Mouse (Mus musculus) hindbrain, embryonic 14.5 days (tissue): ENCODE results near the gene Wdr24. TPM values are rescaled to one million over a fixed set of nuclear protein-coding genes. Genes with fewer than 3 reads are reported as not detected.

Experiments
- ATAC-seq: fragments of 200-750 bp; cut with Nextera tagmentation; 2 replicates; pipeline ENCODE4 v1.8.0; 2017; ENCODE audit warnings: moderate number of reproducible peaks, mild to moderate bottlenecking, moderate TSS enrichment, moderate library complexity; ENCODE audit not compliant: low FRiP score
- DNase-seq: peaks from one replicate; pipeline ENCODE4 v3.0.0-alpha.2; 2015; ENCODE audit warnings: low spot score
- H3K27ac ChIP-seq: fragments of 300-500 bp; sonication (generic); 2 replicates; pipeline ENCODE4 v1.5.1; 2014; ENCODE audit warnings: mild to moderate bottlenecking, moderate library complexity
- H3K27me3 ChIP-seq: fragments of 300-500 bp; sonication (generic); 2 replicates; pipeline ENCODE4 v1.6.1; 2014; ENCODE audit warnings: mild to moderate bottlenecking, low read length, mixed read lengths; ENCODE audit not compliant: control insufficient read depth, insufficient read depth
- H3K36me3 ChIP-seq: fragments of 300-500 bp; sonication (generic); replicated peaks from 2 replicates; pipeline ENCODE4 v1.6.1; 2014; ENCODE audit not compliant: control insufficient read depth, insufficient read depth
- H3K4me1 ChIP-seq: fragments of 300-500 bp; sonication (generic); replicated peaks from 2 replicates; pipeline ENCODE4 v1.6.1; 2014; ENCODE audit warnings: antibody characterized with exemption, low read length, mixed read lengths; ENCODE audit not compliant: control insufficient read depth, insufficient read depth
- H3K4me2 ChIP-seq: fragments of 300-500 bp; sonication (generic); replicated peaks from 2 replicates; pipeline ENCODE4 v1.6.1; 2014; ENCODE audit warnings: mild to moderate bottlenecking, moderate library complexity
- H3K4me3 ChIP-seq: fragments of 300-500 bp; sonication (generic); replicated peaks from 2 replicates; pipeline ENCODE4 v1.5.1; 2014; ENCODE audit warnings: mild to moderate bottlenecking, low read length
- H3K9ac ChIP-seq: fragments of 300-500 bp; sonication (generic); 2 replicates; pipeline ENCODE4 v1.6.1; 2014
- H3K9me3 ChIP-seq: fragments of 300-500 bp; sonication (generic); 2 replicates; pipeline ENCODE4 v1.6.1; 2016; ENCODE audit warnings: low read length; ENCODE audit not compliant: control insufficient read depth
- WGBS: fragments of 180-500 bp; shearing (Covaris S2); extraction: QIAGEN DNeasy Blood & Tissue Kit; methylation state at CpG from one replicate; pipeline ENCODE4 v1.1.7; 2014; 5-methylcytosine and 5-hydroxymethylcytosine counted together
- polyA plus RNA-seq: library from polyadenylated mRNA; unstranded; fragments of >200 nt; fragmentation: Nextera tagmentation; extraction: Ambion mirVana; gene quantifications from 2 replicates; pipeline ENCODE4 v1.2.1, GENCODE M21; 2014

Gene Wdr24
- polyA plus RNA-seq, 1 experiment from 2014 or later: 29.9 TPM

GRCm38 (mm10) chr17:25833291-25833663, 9.8 kb downstream of the Wdr24 start, which contains the start of gene Stub1:
Gene Stub1 (minus strand): TSS chr17:25833404.
- under 1% methylated on average over 24 of the region's 24 CpGs for WGBS
- Histone ChIP-seq H3K9me3 (no peaks in the 10 kb centered on the region), H3K4me1 (peaks cover 80% of the 10 kb centered on the region), H3K36me3 (peaks cover 28% of the 10 kb centered on the region), H3K27ac (peak within 1 kb of the TSS; percentile 98), H3K27me3 (no peaks in the 10 kb centered on the region), H3K4me2 (peak within 1 kb of the TSS; percentile 96), H3K9ac (peak within 1 kb of the TSS; percentile 86), H3K4me3 (peak within 1 kb of the TSS; percentile 89)
- DNase-seq (peak; percentile 84), ATAC-seq (peak; percentile 54)

DNA sequence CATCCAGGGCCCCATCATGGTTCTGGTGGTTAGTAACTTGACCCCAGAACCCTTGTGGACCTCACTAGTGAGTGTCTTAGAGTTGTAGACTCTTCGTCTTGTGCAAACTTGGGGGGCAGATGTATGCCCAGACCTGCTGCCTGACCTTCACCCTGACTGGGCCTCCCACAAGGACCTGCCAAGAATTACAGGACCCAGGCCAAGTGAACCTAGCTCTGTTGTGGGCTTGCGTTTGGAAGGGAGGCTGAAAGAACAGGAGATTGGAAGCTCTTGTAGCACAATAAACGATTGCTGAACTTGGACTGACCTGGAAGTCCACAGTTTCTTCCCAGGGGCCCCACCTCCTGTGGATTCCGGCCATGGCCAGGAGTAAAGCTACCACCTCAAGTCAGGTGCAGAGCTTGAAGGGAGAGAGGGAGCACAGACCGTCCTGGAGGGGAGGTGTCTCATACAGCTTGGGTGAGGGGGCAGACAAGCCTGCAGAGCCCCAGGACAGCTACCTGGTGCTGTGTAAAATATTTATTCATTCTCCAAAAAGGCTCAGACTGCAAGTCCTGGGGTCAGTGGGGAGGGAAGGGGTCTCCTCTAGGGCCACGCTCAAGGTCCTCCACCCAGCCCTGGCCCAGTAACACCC, 10.7 kb downstream of the Wdr24 start:
- Histone ChIP-seq H3K9me3 (no peaks in the 10 kb centered on the region), H3K4me3 (peak overlapping the region; percentile 89), H3K4me1 (peaks cover 77% of the 10 kb centered on the region), H3K4me2 (peak overlapping the region; percentile 96), H3K9ac (peak overlapping the region; percentile 86), H3K27ac (peak overlapping the region; percentile 98), H3K36me3 (peaks cover 35% of the 10 kb centered on the region), H3K27me3 (no peaks in the 10 kb centered on the region)
- DNase-seq (no peak), ATAC-seq (no peak)
- WGBS: 48% methylated on average over 6 of the region's 6 CpGs

- no peaks in the 10 kb centered on the region for H3K9me3 ChIP-seq
- no peak for DNase-seq
- peaks cover 41% of the 10 kb centered on the region for H3K36me3 ChIP-seq
- no peak for ATAC-seq
- peak overlapping the region; percentile 89 for H3K4me3 ChIP-seq
- H3K27ac ChIP-seq: no peak overlapping the region
- H3K27me3 ChIP-seq: no peaks in the 10 kb centered on the region
- peaks cover 74% of the 10 kb centered on the region for H3K4me1 ChIP-seq
- 90% methylated on average over 12 of the region's 12 CpGs for WGBS
- H3K9ac ChIP-seq: peak overlapping the region; percentile 86
- H3K4me2 ChIP-seq: peak overlapping the region; percentile 96
Measured at GRCm38 (mm10) chr17:25834595-25835222, 11.3 kb downstream of the Wdr24 start.

DNA sequence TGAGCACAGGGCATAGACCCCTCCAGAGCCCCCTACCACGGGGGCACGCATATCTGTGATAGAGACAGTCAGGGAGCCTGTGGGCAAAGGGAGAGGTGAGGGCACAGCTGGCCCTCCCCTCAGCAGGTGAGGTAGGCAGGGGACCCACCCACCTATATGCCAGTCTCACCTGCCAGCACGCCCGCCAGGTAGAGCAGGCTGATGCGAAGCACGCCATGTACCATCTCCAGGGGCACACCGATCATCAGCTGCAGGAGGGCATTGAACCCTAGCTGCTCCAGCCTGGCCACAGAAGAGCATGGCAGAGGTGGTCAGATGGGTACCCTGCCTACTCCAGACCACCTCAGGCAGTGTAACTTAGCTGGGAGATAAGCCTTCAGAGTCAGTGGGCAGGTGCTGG, 11.9 kb downstream of the Wdr24 start:
- Histone ChIP-seq H3K4me1 (peaks cover 68% of the 10 kb centered on the region), H3K9ac (no peak overlapping the region), H3K4me3 (no peak overlapping the region), H3K4me2 (peak overlapping the region; percentile 96), H3K36me3 (peaks cover 42% of the 10 kb centered on the region), H3K9me3 (no peaks in the 10 kb centered on the region), H3K27me3 (no peaks in the 10 kb centered on the region), H3K27ac (no peak overlapping the region)
- 95% methylated on average over 7 of the region's 7 CpGs for WGBS
- DNase-seq (no peak), ATAC-seq (no peak)

GRCm38 (mm10) chr17:25835816-25836215, 12.4 kb downstream of the Wdr24 start:
- ATAC-seq: no peak
- H3K4me2 ChIP-seq: peak overlapping the region; percentile 96
- no peaks in the 10 kb centered on the region for H3K27me3 ChIP-seq
- peaks cover 63% of the 10 kb centered on the region for H3K4me1 ChIP-seq
- 89% methylated on average over 16 of the region's 16 CpGs for WGBS
- 0 out of 2 replicates have a peak overlapping the region, but pooled peaks have one; percentile 89 for H3K27ac ChIP-seq
- H3K9me3 ChIP-seq: no peaks in the 10 kb centered on the region
- H3K4me3 ChIP-seq: no peak overlapping the region
- DNase-seq: no peak
- peak overlapping the region; percentile 81; the same call in 1 of the 2 replicates for H3K9ac ChIP-seq
- H3K36me3 ChIP-seq: peaks cover 42% of the 10 kb centered on the region

- ATAC-seq (no peak; the same call in 1 of the 2 replicates), DNase-seq (no peak)
- peaks cover 42% of the 10 kb centered on the region for H3K36me3 ChIP-seq
- no peaks in the 10 kb centered on the region for H3K27me3 ChIP-seq
- H3K4me2 ChIP-seq: peak overlapping the region; percentile 96
- H3K9ac ChIP-seq: peak overlapping the region; percentile 81
- H3K27ac ChIP-seq: peak overlapping the region; percentile 89
- 19% methylated on average over 23 of the region's 23 CpGs for WGBS
- H3K4me3 ChIP-seq: peak overlapping the region; percentile 50
- no peaks in the 10 kb centered on the region for H3K9me3 ChIP-seq
- peaks cover 56% of the 10 kb centered on the region for H3K4me1 ChIP-seq
Measured at GRCm38 (mm10) chr17:25836397-25837075, 13.1 kb downstream of the Wdr24 start.

- Histone ChIP-seq H3K9me3 (no peaks in the 10 kb centered on the region), H3K9ac (peak within 1 kb of the TSS; percentile 81), H3K27me3 (no peaks in the 10 kb centered on the region), H3K4me2 (peak within 1 kb of the TSS; percentile 96), H3K4me3 (peak within 1 kb of the TSS; percentile 50), H3K27ac (peak within 1 kb of the TSS; percentile 89), H3K36me3 (peaks cover 45% of the 10 kb centered on the region), H3K4me1 (peaks cover 51% of the 10 kb centered on the region)
- peak; percentile 38 for ATAC-seq
- 1% methylated on average over 28 of the region's 29 CpGs for WGBS
- peak; percentile 86 for DNase-seq
Measured at GRCm38 (mm10) chr17:25837076-25837410, 13.6 kb downstream of the Wdr24 start, which contains the start of gene Rhbdl1. Gene Rhbdl1 (minus strand): TSS chr17:25837295.

DNA sequence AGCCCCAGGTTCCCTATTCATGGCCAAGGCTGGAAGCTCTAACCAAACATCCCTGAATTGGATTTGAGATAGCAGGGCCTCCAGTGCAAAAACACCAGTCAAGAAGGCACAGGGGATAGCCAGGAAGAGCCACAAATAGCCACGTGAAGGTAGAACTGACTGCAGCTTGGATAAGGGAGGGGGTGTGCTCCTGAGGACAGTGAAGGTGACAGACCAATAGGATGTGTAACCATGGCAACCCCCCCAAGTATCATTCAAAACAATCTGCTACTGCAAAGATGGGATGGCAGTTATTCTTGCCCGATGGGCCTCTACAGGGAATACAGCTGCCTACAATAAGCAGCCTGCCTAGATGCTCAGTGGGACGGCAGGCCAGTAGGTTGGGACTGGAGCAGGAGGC, 14.1 kb downstream of the Wdr24 start:
- ATAC-seq: no peak
- peaks cover 50% of the 10 kb centered on the region for H3K36me3 ChIP-seq

GRCm38 (mm10) chr17:25838904-25839303, 15.5 kb downstream of the Wdr24 start:
- H3K27ac ChIP-seq: no peak overlapping the region
- 87% methylated on average over 4 of the region's 4 CpGs for WGBS
- peaks cover 50% of the 10 kb centered on the region for H3K36me3 ChIP-seq
- no peak overlapping the region for H3K9ac ChIP-seq
- ATAC-seq (no peak), DNase-seq (no peak)
- H3K4me1 ChIP-seq: peaks cover 52% of the 10 kb centered on the region
- no peak overlapping the region for H3K4me3 ChIP-seq
- H3K4me2 ChIP-seq: no peak overlapping the region
- no peaks in the 10 kb centered on the region for H3K9me3 ChIP-seq
- no peaks in the 10 kb centered on the region for H3K27me3 ChIP-seq

More for the DNA sequence above, 14.1 kb downstream of the Wdr24 start:
- whole genome bisulfite sequencing: 14% methylated on average over 3 of the region's 3 CpGs
- Histone ChIP-seq H3K27me3 (no peaks in the 10 kb centered on the region), H3K4me2 (peak overlapping the region; percentile 96), H3K9ac (peak overlapping the region; percentile 81), H3K27ac (peak overlapping the region; percentile 89), H3K9me3 (no peaks in the 10 kb centered on the region), H3K4me3 (peak overlapping the region; percentile 50), H3K4me1 (peaks cover 49% of the 10 kb centered on the region)
- no peak for DNase-seq
